Comparison of ENCODE assay signal across 10 mouse cellular contexts in the genomic region with DNA sequence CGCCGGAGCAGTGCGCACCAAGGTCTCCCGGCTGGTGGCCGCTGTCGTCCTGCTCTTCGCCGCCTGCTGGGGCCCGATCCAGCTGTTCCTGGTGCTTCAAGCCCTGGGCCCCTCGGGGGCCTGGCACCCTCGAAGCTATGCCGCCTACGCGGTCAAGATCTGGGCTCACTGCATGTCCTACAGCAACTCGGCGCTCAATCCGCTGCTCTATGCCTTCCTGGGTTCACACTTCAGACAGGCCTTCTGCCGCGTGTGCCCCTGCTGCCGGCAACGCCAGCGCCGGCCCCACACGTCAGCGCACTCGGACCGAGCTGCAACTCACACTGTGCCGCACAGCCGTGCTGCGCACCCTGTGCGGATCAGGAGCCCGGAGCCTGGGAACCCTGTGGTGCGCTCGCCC. TPM values are rescaled to one million over a fixed set of nuclear protein-coding genes. Genes with fewer than 3 reads are reported as not detected.
A peak's percentile ranks its signal among the peaks of the same experiment; 100 is the strongest.
DNase-seq lines count a peak whose midpoint lies in the region; ATAC-seq and TF ChIP-seq lines count a peak whose summit lies in the region.
"Had no signal": no experiment of that assay in that cellular context is flagged by ENCODE, and none has a peak within 500 bp of the region (broad histone marks: within the 10 kb centered on the region; RNA-seq: fewer than 3 reads in every experiment).

No protein-coding gene starts in this region.

- peaks cover 19% of the 10 kb centered on the region for H3K27me3 ChIP-seq in megakaryocyte, embryonic 14.5 days (replicated peaks)
- peaks cover 68% of the 10 kb centered on the region for H3K27me3 ChIP-seq in liver, embryonic 12.5 days (replicated peaks)
- H3K27me3 ChIP-seq in stomach, postnatal 0 days (ENCODE audit: control insufficient read depth, insufficient read depth, low read length), result peaks cover 2% of the 10 kb centered on the region; the same call in 1 of the 2 replicates
- H3K27me3 ChIP-seq in kidney, adult 2 months (replicated peaks; ENCODE audit: control insufficient read depth, insufficient read depth, low read length), result no peaks in the 10 kb centered on the region

- peaks cover 19% of the 10 kb centered on the region for H3K36me3 ChIP-seq in megakaryocyte, embryonic 14.5 days (replicated peaks; ENCODE audit: low read length)
- H3K36me3 ChIP-seq in liver, embryonic 12.5 days, result no peaks in the 10 kb centered on the region
- no peaks in the 10 kb centered on the region for H3K36me3 ChIP-seq in stomach, postnatal 0 days (ENCODE audit: control insufficient read depth, insufficient read depth, low read length)
- H3K36me3 ChIP-seq in kidney, adult 2 months (ENCODE audit: control insufficient read depth, insufficient read depth, low read length), result no peaks in the 10 kb centered on the region

- TF ChIP-seq POLR2A in kidney, adult 2 months (IDR thresholded peaks at IDR 0.05; ENCODE audit: low read depth, low read length), result no peak

- no peak for TF ChIP-seq CTCF in stomach, postnatal 0 days (IDR thresholded peaks at IDR 0.05; ENCODE audit: low read depth)
- TF ChIP-seq CTCF in kidney, adult 2 months (conservative IDR thresholded peaks at IDR 0.05; ENCODE audit: insufficient read depth, insufficient read length, low read depth, low read length), result no peak

- ATAC-seq in megakaryocyte, adult 5-6 weeks (ENCODE audit: poor library complexity, severe bottlenecking), result no peak
- ATAC-seq in liver, embryonic 12.5 days, result no peak
- no peak for ATAC-seq in stomach, postnatal 0 days (ENCODE audit: low FRiP score, low TSS enrichment)

- H3K4me1 ChIP-seq in megakaryocyte, embryonic 14.5 days, result peaks cover 90% of the 10 kb centered on the region
- peaks cover 74% of the 10 kb centered on the region for H3K4me1 ChIP-seq in liver, embryonic 12.5 days
- H3K4me1 ChIP-seq in stomach, postnatal 0 days (replicated peaks; ENCODE audit: control insufficient read depth, insufficient read depth), result peaks cover 6% of the 10 kb centered on the region; the same call in 1 of the 2 replicates
- H3K4me1 ChIP-seq in kidney, adult 2 months (ENCODE audit: control insufficient read depth, insufficient read depth, low read length), result peaks cover 5% of the 10 kb centered on the region; the same call in 1 of the 2 replicates

- H3K27ac ChIP-seq in liver, embryonic 12.5 days, result no peak overlapping the region
- H3K27ac ChIP-seq in stomach, postnatal 0 days (replicated peaks), result no peak overlapping the region
- H3K27ac ChIP-seq in kidney, adult 2 months (ENCODE audit: insufficient read depth, low read depth, low read length), result no peak overlapping the region

- no peak overlapping the region for H3K9ac ChIP-seq in liver, embryonic 12.5 days
- peak overlapping the region; percentile 38; the same call in 1 of the 2 replicates for H3K9ac ChIP-seq in stomach, postnatal 0 days (ENCODE audit: low read length)

- DNase-seq in cerebellum, adult 9-10 months, result peak; percentile 55
- no peak for DNase-seq in cerebellum, postnatal 36 days
- DNase-seq in stomach, postnatal 0 days (ENCODE audit: low spot score), result no peak
- no peak for DNase-seq in left cerebral cortex, adult 11 months (ENCODE audit: low spot score)
- no peak for DNase-seq in kidney, adult 2 months

- 0 out of 2 replicates have a peak, but pooled peaks cover 6% of the 10 kb centered on the region for H3K9me3 ChIP-seq in megakaryocyte, embryonic 14.5 days
- H3K9me3 ChIP-seq in liver, embryonic 12.5 days (replicated peaks), result no peaks in the 10 kb centered on the region
- H3K9me3 ChIP-seq in stomach, postnatal 0 days (ENCODE audit: control insufficient read depth, low read length), result no peaks in the 10 kb centered on the region

- peak overlapping the region; percentile 55 for H3K4me2 ChIP-seq in liver, embryonic 12.5 days
- H3K4me2 ChIP-seq in stomach, postnatal 0 days (replicated peaks; ENCODE audit: low read depth), result peak overlapping the region; percentile 41

- TF ChIP-seq EP300 in stomach, postnatal 0 days (optimal IDR thresholded peaks at IDR 0.05), result no peak

- peak overlapping the region; percentile 35 for H3K4me3 ChIP-seq in megakaryocyte, embryonic 14.5 days (replicated peaks)
- peak overlapping the region; percentile 30 for H3K4me3 ChIP-seq in liver, embryonic 12.5 days
- H3K4me3 ChIP-seq in stomach, postnatal 0 days (ENCODE audit: low read depth, low read length), result peak overlapping the region; percentile 19
- no peak overlapping the region for H3K4me3 ChIP-seq in kidney, adult 2 months (ENCODE audit: insufficient read depth, low read depth, low read length)

- 13% methylated on average over 34 of the region's 34 CpGs for WGBS in liver, embryonic 12.5 days (ENCODE audit: insufficient replicate concordance)
- WGBS in stomach, postnatal 0 days, result 6% methylated on average over 34 of the region's 34 CpGs
- 30% methylated on average over 34 of the region's 34 CpGs for WGBS in kidney, adult 2 months

RNA-seq across cellular contexts. Expression of gene R3hdm4, which starts 0.6 kb away (rescaled TPM):
- 418 and 597 TPM in 2 replicates for polyA plus RNA-seq in megakaryocyte, embryonic 14.5 days (2012; ENCODE audit: insufficient read depth, low replicate concordance)
- total RNA-seq in megakaryocyte, adult 5-6 weeks (2015), result 118 and 121 TPM in 2 replicates
- 92.1 and 134 TPM in 2 replicates for total RNA-seq in megakaryocyte, adult 5-6 weeks (2017)
- 67.5 and 74.1 TPM in 2 replicates for polyA plus RNA-seq in liver, embryonic 12.5 days (2016; fragmentation: Nextera tagmentation; extraction: Ambion mirVana)
- polyA plus RNA-seq in stomach, postnatal 0 days (2015; fragmentation: Nextera tagmentation; extraction: Ambion mirVana), result 160 and 174 TPM in 2 replicates
- polyA plus RNA-seq in kidney, adult 2 months (2012; rRNA removed), result 146 and 154 TPM in 2 replicates

RNA-seq across cellular contexts. Expression of gene Kiss1r, which starts 4.8 kb away (rescaled TPM):
- 2.7 and 4.5 TPM in 2 replicates for polyA plus RNA-seq in megakaryocyte, embryonic 14.5 days (2012; ENCODE audit: insufficient read depth, low replicate concordance)
- 0.18 and 0.29 TPM in 2 replicates for total RNA-seq in megakaryocyte, adult 5-6 weeks (2015)
- total RNA-seq in megakaryocyte, adult 5-6 weeks (2017), result 0.26 and 0.77 TPM in 2 replicates
- polyA plus RNA-seq in liver, embryonic 12.5 days (2016; fragmentation: Nextera tagmentation; extraction: Ambion mirVana), result 0.35 and 0.43 TPM in 2 replicates
- 0.79 and 0.99 TPM in 2 replicates for polyA plus RNA-seq in stomach, postnatal 0 days (2015; fragmentation: Nextera tagmentation; extraction: Ambion mirVana)
- 5.6 and 9.2 TPM in 2 replicates for polyA plus RNA-seq in kidney, adult 2 months (2012; rRNA removed)

RNA-seq across cellular contexts. Expression of gene Arid3a, which starts 5.3 kb away (rescaled TPM):
- 89.7 and 142 TPM in 2 replicates for polyA plus RNA-seq in megakaryocyte, embryonic 14.5 days (2012; ENCODE audit: insufficient read depth, low replicate concordance)
- 36.7 and 38.7 TPM in 2 replicates for total RNA-seq in megakaryocyte, adult 5-6 weeks (2015)
- total RNA-seq in megakaryocyte, adult 5-6 weeks (2017), result 59.2 and 67.8 TPM in 2 replicates
- polyA plus RNA-seq in liver, embryonic 12.5 days (2016; fragmentation: Nextera tagmentation; extraction: Ambion mirVana), result 5.6 and 6.4 TPM in 2 replicates
- polyA plus RNA-seq in stomach, postnatal 0 days (2015; fragmentation: Nextera tagmentation; extraction: Ambion mirVana), result 3.2 and 3.5 TPM in 2 replicates
- polyA plus RNA-seq in kidney, adult 2 months (2012; rRNA removed), result 6.7 and 8.1 TPM in 2 replicates

RNA-seq across cellular contexts. Expression of gene Gm26602, which starts 10.9 kb away (rescaled TPM):
- not detected in 2 replicates for polyA plus RNA-seq in megakaryocyte, embryonic 14.5 days (2012; ENCODE audit: insufficient read depth, low replicate concordance)
- not detected in 2 replicates for total RNA-seq in megakaryocyte, adult 5-6 weeks (2015)
- not detected in 2 replicates for total RNA-seq in megakaryocyte, adult 5-6 weeks (2017)
- polyA plus RNA-seq in liver, embryonic 12.5 days (2016; fragmentation: Nextera tagmentation; extraction: Ambion mirVana), result 0.98 and 11.0 TPM in 2 replicates
- 8.9 and 18.0 TPM in 2 replicates for polyA plus RNA-seq in stomach, postnatal 0 days (2015; fragmentation: Nextera tagmentation; extraction: Ambion mirVana)
- polyA plus RNA-seq in kidney, adult 2 months (2012; rRNA removed), result not detected in 2 replicates
- total RNA-seq: left cerebral cortex, postnatal 25 days had no signal
- polyA plus RNA-seq: C2C12 had no signal

RNA-seq across cellular contexts. Expression of gene Med16, which starts 12.8 kb away (rescaled TPM):
- polyA plus RNA-seq in megakaryocyte, embryonic 14.5 days (2012; ENCODE audit: insufficient read depth, low replicate concordance), result 32.2 and 85.7 TPM in 2 replicates
- total RNA-seq in megakaryocyte, adult 5-6 weeks (2015), result 12.0 and 13.6 TPM in 2 replicates
- 17.5 and 18.0 TPM in 2 replicates for total RNA-seq in megakaryocyte, adult 5-6 weeks (2017)
- 26.6 and 27.4 TPM in 2 replicates for polyA plus RNA-seq in liver, embryonic 12.5 days (2016; fragmentation: Nextera tagmentation; extraction: Ambion mirVana)
- polyA plus RNA-seq in stomach, postnatal 0 days (2015; fragmentation: Nextera tagmentation; extraction: Ambion mirVana), result 25.6 and 29.7 TPM in 2 replicates
- 57.1 and 75.4 TPM in 2 replicates for polyA plus RNA-seq in kidney, adult 2 months (2012; rRNA removed)
